Mouse (Mus musculus) bone marrow macrophage, adult 2 months (primary cell): ENCODE measurements around the gene Nr4a1. TPM values are rescaled to one million over a fixed set of nuclear protein-coding genes. Genes with fewer than 3 reads are reported as not detected.

Experiments
- H3K27ac ChIP-seq: 2 replicates; pipeline ENCODE4 v1.5.1; 2012; ENCODE audit warnings: low read depth, low read length; ENCODE audit not compliant: insufficient read depth
- H3K4me1 ChIP-seq: 2 replicates; pipeline ENCODE4 v1.6.1; 2012; ENCODE audit warnings: low read length; ENCODE audit not compliant: control insufficient read depth, insufficient read depth
- H3K4me3 ChIP-seq: 2 replicates; pipeline ENCODE4 v1.5.1; 2012; ENCODE audit warnings: mild to moderate bottlenecking, low read length, moderate library complexity; ENCODE audit not compliant: insufficient read depth
- CTCF ChIP-seq: IDR thresholded peaks from 2 replicates; pipeline ENCODE4 v1.5.1; 2012; ENCODE audit warnings: low read depth, mild to moderate bottlenecking, low read length, moderate library complexity
- POLR2A ChIP-seq: IDR thresholded peaks from 2 replicates; pipeline ENCODE4 v1.6.1; 2012; ENCODE audit warnings: mild to moderate bottlenecking, low read depth, low read length, borderline replicate concordance
- polyA plus RNA-seq: library from polyadenylated mRNA; stranded (reverse); fragments of >200 nt; gene quantifications from 2 replicates; pipeline ENCODE4 v1.2.4, GENCODE M21; 2012; ENCODE audit not compliant: missing spikeins, insufficient read depth, insufficient read length

Nr4a1 gene
- polyA plus RNA-seq, 1 experiment = 8.8 TPM

DNA sequence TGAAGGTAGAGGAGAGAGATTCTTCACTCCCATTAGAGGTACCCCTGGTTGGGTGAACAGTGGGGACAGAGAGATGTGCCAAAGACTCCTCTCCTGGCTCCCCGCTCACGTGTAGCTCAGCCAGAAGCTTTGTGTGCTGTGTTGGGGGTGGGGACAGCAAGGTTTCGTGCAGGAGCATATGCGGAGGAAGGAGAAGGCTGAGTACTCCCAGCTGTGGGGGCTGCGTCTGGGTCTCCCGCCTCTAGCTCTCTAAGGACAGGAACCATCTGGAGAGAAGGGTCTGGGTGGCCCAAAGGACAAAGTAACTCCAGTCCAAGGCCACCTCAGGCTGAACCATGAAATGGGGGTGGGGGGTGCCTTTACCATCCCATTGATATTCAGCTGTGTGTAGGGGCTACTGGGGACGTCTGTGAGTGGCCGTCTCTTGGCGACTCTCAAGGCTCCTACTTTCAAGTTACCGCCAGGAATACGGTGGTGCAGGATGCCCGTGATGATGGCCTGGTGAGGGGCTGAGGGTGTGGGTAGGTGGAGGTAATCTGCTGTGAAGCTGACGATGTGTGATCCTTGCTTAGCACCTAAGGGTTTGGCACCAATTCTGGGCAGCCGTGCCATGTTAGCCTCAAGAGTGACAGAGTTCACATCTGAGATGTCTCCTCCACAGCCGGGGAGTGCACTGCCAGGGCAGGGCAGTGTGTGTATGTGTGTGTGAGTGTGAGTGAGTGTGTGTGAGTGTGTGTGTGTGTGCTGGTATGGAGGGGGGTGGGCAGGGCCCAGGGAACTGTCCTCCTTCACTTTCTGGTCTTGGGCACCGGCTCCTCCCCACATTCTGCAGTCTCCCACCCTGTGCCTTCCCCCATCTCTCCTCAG lies 40.2 kb downstream of the Nr4a1 start:
- Histone ChIP-seq H3K27ac (no peak overlapping the region), H3K4me1 (peaks cover 14% of the 10 kb centered on the region), H3K4me3 (no peak overlapping the region)
- no peak for TF ChIP-seq POLR2A
- no peak for TF ChIP-seq CTCF

DNA sequence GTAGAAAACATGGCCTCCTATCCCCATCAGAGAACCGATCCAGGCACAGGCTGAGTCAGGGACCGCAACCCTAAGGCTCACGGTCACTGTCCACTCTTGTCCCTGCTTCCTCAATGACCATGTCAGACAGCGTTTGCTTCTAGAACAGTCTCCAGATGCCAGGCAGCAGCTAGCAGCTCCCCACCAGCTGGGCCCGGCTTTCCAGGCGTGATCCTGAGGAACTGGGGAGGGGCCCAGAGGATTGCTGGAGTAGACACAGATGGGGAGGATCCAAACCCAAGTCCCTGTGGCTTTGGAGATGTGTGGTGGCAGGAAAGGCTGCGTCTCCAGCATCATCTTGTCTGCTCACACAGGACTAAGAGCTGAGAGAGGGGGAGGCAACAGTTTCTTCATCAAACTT lies 41.0 kb downstream of the Nr4a1 start:
- H3K4me1 ChIP-seq = peaks cover 18% of the 10 kb centered on the region
- no peak for TF ChIP-seq CTCF
- no peak for TF ChIP-seq POLR2A
- no peak overlapping the region for H3K27ac ChIP-seq
- H3K4me3 ChIP-seq = no peak overlapping the region

DNA sequence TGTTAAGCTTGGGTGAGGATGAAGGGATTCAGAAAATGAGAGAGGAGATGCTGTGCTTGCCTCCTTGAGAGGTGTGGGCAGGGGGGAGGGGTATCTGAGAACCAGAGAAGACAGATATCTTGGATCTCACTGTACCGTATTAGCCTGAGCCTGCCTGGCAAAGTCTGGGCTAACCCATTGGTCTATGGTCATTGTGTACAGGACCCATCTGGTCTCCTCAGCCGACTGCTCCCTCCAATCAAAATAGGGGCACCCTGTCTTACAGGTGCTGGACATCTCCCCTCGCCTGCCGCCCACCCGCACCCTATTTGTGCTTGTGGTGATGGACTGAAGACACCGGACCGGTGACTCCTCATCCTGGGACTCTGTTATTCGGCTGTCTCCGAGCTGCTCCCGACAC lies 41.5 kb downstream of the Nr4a1 start:
- H3K4me1 ChIP-seq = peaks cover 18% of the 10 kb centered on the region
- TF ChIP-seq POLR2A (no peak), CTCF (no peak)
- H3K4me3 ChIP-seq = no peak overlapping the region
- no peak overlapping the region for H3K27ac ChIP-seq

DNA sequence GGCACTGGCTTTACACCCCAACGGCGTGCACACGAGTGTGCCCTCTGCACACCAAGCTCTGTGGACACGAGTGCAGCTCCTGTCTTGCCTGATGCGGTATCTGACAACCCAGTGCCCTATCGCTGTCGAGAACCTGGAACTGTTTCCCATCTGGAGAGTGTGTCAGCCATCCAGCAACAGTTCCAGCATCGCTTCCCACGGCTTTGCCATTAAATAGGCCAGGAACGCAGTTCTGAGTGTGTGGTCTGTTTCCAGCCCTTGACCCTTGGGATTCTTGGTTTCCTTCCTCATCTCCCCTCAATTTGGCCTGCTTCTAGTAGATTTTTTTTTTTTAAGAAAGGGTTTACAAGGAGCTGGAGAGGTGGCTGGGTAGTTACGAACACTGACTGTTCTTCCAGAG lies 42.0 kb downstream of the Nr4a1 start:
- no peak for TF ChIP-seq CTCF
- no peak for TF ChIP-seq POLR2A
- no peak overlapping the region for H3K27ac ChIP-seq
- H3K4me1 ChIP-seq = peaks cover 18% of the 10 kb centered on the region
- no peak overlapping the region for H3K4me3 ChIP-seq

DNA sequence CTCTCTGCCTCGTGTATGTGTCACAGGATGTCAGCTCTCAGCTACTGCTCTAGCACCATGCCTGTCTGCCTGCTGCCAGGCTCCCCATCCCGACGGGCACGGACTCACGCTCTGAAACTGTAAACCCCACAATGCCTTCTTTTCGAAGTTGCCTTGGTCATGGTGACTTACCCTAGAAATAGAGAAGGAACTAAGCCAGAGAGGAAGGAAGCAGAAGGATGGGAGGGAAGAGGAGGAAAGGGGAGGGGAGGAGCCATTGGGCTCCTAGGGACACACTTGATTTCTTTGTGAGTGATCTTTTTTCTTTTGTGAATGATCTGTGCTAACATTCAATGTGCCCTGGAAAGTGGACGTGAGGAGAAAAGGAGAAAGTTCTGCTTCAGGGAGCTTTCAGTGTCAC lies 43.9 kb downstream of the Nr4a1 start:
- no peak for TF ChIP-seq CTCF
- TF ChIP-seq POLR2A = no peak
- Histone ChIP-seq H3K4me3 (peak overlapping the region; percentile 42), H3K4me1 (peaks cover 18% of the 10 kb centered on the region), H3K27ac (peak overlapping the region; percentile 92)

DNA sequence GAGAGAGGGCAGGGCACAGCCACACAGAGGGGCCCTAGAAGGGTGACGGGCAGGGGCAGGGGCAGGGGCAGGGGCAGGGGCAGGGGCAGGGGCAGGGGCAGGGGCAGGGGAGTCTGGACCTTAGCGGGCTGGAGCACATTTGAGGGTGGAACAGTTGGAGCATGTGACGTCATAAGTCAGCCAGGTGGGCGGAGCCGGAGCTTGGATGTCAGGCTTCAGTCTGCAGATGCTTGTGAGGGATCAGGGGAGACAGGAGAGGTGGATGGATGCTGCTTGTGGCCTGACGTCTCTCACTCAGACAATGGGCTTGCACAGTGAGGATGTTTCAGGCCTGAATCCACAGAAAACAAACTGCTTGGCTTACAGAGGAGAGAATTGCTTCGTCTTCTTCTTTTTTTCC lies 44.5 kb downstream of the Nr4a1 start:
- TF ChIP-seq CTCF = no peak
- TF ChIP-seq POLR2A = no peak
- H3K4me1 ChIP-seq = peaks cover 18% of the 10 kb centered on the region
- 0 out of 2 replicates have a peak overlapping the region, but pooled peaks have one; percentile 42 for H3K4me3 ChIP-seq
- H3K27ac ChIP-seq = peak overlapping the region; percentile 92

DNA sequence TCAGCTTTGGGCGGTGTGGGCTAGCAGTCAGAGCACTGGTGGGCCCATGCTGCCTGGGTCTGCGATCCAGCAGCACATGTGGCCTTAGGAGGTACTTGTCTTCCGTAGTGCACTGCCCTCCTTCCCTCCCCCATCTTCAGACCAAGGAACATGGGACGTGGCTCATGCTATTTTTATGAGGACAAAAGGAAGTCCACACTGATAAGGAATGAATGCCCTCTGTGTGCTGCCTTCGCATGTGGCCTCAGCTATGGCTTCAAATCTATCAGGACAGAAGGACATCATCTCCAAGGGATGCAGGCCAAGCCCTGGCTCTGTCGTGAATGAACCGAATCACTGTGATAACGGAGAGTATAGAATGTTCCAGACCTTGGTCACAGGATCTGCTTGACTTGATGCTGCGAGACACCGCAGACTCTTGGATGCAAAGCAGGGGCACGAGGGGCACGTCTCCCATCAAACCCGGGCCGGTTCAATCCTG lies 45.5 kb downstream of the Nr4a1 start:
- Histone ChIP-seq H3K4me3 (no peak overlapping the region), H3K4me1 (peaks cover 18% of the 10 kb centered on the region), H3K27ac (no peak overlapping the region)
- TF ChIP-seq POLR2A (no peak), CTCF (no peak)

DNA sequence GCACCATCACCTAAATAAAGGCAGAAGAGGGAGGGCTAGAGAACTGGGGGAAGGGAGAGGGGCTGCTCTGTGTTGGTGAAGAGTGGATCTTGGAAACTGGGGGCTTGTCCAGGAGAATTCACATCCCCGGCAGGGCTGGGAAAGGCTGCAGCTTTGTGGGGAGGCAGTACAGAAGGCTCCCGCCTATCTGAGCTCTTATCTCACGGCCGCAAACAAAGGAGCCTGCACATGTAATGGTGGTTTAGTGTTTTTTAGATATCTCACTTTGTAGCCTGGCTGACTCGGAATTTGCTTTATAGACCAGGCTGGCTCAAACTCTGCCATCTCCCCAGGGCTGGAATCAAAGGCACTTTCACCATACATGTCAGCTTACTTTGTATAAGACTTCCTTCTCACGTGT lies 46.1 kb downstream of the Nr4a1 start:
- Histone ChIP-seq H3K27ac (no peak overlapping the region), H3K4me3 (no peak overlapping the region), H3K4me1 (peaks cover 18% of the 10 kb centered on the region)
- no peak for TF ChIP-seq CTCF
- no peak for TF ChIP-seq POLR2A

DNA sequence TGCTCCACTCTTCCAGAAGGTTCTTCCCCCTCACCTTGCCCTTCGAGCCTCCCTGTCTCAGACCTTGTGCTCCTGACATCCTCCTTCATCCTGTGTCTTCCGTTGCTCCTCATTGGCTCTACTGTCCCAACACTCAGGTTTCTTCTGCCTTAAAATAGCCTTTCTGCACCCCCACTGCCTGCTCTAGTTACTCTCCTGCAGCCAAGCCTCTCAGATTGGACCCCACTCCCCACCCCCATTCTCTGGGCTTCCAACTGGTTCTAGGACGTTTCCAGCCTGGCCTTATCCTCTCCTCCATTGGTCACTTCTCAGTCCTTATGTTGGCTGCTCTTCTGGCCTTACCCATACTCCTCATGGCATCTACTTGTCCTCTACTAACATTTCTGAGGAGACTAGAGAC lies 48.1 kb downstream of the Nr4a1 start:
- peaks cover 18% of the 10 kb centered on the region for H3K4me1 ChIP-seq
- TF ChIP-seq POLR2A (no peak), CTCF (no peak)
- no peak overlapping the region for H3K4me3 ChIP-seq
- H3K27ac ChIP-seq = no peak overlapping the region

DNA sequence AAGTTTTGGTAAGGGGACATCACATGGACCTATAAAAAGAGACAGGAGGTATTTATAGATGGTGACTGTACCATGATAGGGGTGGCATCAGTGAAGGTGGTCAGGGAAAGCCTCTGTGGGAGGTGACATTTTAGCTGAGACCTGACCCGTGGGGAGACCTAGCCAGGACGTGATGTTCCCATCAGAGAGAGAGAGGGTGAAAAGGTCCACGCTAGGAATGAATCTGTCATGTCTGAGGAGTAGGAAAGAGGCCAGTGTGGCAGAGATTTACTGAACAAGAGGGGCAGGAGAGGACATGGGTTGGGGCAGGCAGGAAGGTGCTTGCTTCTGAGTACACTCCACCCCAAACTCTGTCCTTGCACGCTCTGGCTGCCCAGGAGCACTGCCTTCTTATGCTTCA lies 49.8 kb downstream of the Nr4a1 start:
- TF ChIP-seq POLR2A = no peak
- TF ChIP-seq CTCF = no peak
- peaks cover 17% of the 10 kb centered on the region for H3K4me1 ChIP-seq
- H3K4me3 ChIP-seq = no peak overlapping the region
- no peak overlapping the region for H3K27ac ChIP-seq

DNA sequence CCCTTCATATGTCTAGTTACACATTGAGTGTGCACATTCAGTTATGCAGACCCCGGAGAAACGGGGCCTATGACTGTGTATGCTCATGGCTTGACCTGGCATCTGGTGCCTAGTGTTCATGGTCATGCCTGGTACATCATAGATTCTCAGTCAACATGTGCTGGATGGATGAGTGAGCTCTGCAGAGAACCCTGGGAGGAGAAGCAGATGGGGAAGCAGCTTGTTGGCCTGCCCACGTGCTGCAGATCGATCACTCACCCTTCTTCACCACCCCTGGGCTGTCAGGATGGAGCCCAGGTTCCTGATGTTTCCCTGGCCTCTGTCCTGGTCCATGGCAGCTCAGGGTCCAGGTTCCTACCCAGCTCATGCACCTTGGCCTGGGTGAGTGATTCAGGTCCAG lies 52.4 kb downstream of the Nr4a1 start:
- no peak for TF ChIP-seq POLR2A
- no peak for TF ChIP-seq CTCF
- Histone ChIP-seq H3K4me1 (peaks cover 19% of the 10 kb centered on the region), H3K4me3 (no peak overlapping the region), H3K27ac (no peak overlapping the region)
